Mouse (Mus musculus): ENCODE measurements around the gene Bcl9.
A peak's percentile ranks its signal among the peaks of the same experiment; 100 is the strongest.

- TF ChIP-seq POLR2A (IDR thresholded peaks at IDR 0.05; ENCODE audit: low read depth, low read length) (no peak), EP300 (IDR thresholded peaks at IDR 0.05; ENCODE audit: low read length) (no peak), USF1 (IDR thresholded peaks at IDR 0.05; ENCODE audit: low read depth, low read length) (no peak), ELF1 (IDR thresholded peaks at IDR 0.05; ENCODE audit: low read depth, low read length) (no peak), ZNF384 (IDR thresholded peaks at IDR 0.05; ENCODE audit: low read depth, low read length) (no peak), CTCF (conservative IDR thresholded peaks at IDR 0.05 in 1 of 2, IDR thresholded peaks at IDR 0.05 in 1 of 2; ENCODE audit: low read depth in 2 of 2, low read length in 2 of 2) (peak; percentile 72 to 82; a peak in 3 of 4 replicates), UBTF (IDR thresholded peaks at IDR 0.05; ENCODE audit: low read depth, low read length) (no peak)
Measured at GRCm38 (mm10) chr3:97183810-97184209, 113.9 kb downstream of the Bcl9 start.

Data from CH12.LX (cell line).